Mouse (Mus musculus): ENCODE data around the gene Pdik1l. TPM values are rescaled to one million over a fixed set of nuclear protein-coding genes. Genes with fewer than 3 reads are reported as not detected.
A peak's percentile ranks its signal among the peaks of the same experiment; 100 is the strongest.
"Not testable (repeated sequence)": the region's sequence is repeated elsewhere in the genome, so short reads cannot be mapped to it uniquely, and the experiment has no call there.

Pdik1l gene
- polyA plus RNA-seq, 1 experiment from 2014 or later = 10.0 TPM

GRCm38 (mm10) chr4:134272731-134273416, 14.8 kb downstream of the Pdik1l start:
- Histone ChIP-seq H3K9ac (replicated peaks; ENCODE audit: low read depth) (no peak overlapping the region), H3K27me3 (replicated peaks; ENCODE audit: insufficient read depth, low read length) (no peaks in the 10 kb centered on the region), H3K27ac (ENCODE audit: low read length) (peak overlapping the region; percentile 38; the same call in 1 of the 2 replicates), H3K9me3 (ENCODE audit: low read length) (no peaks in the 10 kb centered on the region), H3K4me2 (replicated peaks; ENCODE audit: low read depth, low read length) (peak overlapping the region; percentile 40), H3K4me3 (ENCODE audit: low read depth, low read length) (peak overlapping the region; percentile 21; the same call in 1 of the 2 replicates), H3K4me1 (ENCODE audit: insufficient read depth, low read depth, low read length) (peaks cover 4% of the 10 kb centered on the region; the same call in 1 of the 2 replicates), H3K36me3 (ENCODE audit: insufficient read depth, low read length) (peaks cover 9% of the 10 kb centered on the region; the same call in 1 of the 2 replicates)
- ATAC-seq = peak; percentile 59
- peak; percentile 73 for DNase-seq (ENCODE audit: low spot score)
- TF ChIP-seq CTCF (IDR thresholded peaks at IDR 0.05) (no peak), EP300 (IDR thresholded peaks at IDR 0.05) (no peak)
- 11% methylated on average over 12 of the region's 13 CpGs for WGBS

GRCm38 (mm10) chr4:134271979-134272378, 15.7 kb downstream of the Pdik1l start:
- H3K27ac ChIP-seq (ENCODE audit: low read length) = no peak overlapping the region
- 80% methylated on average over 7 of the region's 7 CpGs for WGBS
- no peak overlapping the region for H3K4me3 ChIP-seq (ENCODE audit: low read depth, low read length)
- no peaks in the 10 kb centered on the region for H3K9me3 ChIP-seq (ENCODE audit: low read length)
- H3K27me3 ChIP-seq (replicated peaks; ENCODE audit: insufficient read depth, low read length) = no peaks in the 10 kb centered on the region
- no peak for ATAC-seq
- no peak overlapping the region for H3K4me2 ChIP-seq (replicated peaks; ENCODE audit: low read depth, low read length)
- no peak for TF ChIP-seq CTCF (IDR thresholded peaks at IDR 0.05)
- TF ChIP-seq EP300 (IDR thresholded peaks at IDR 0.05) = no peak
- peaks cover 5% of the 10 kb centered on the region; the same call in 1 of the 2 replicates for H3K36me3 ChIP-seq (ENCODE audit: insufficient read depth, low read length)
- no peak overlapping the region for H3K9ac ChIP-seq (replicated peaks; ENCODE audit: low read depth)
- DNase-seq (ENCODE audit: low spot score) = no peak
- H3K4me1 ChIP-seq (ENCODE audit: insufficient read depth, low read depth, low read length) = peaks cover 4% of the 10 kb centered on the region; the same call in 1 of the 2 replicates

GRCm38 (mm10) chr4:134269622-134270021, 18.1 kb downstream of the Pdik1l start:
- H3K27me3 ChIP-seq (replicated peaks; ENCODE audit: insufficient read depth, low read length); ATAC-seq; H3K4me3 ChIP-seq (ENCODE audit: low read depth, low read length); H3K4me1 ChIP-seq (ENCODE audit: insufficient read depth, low read depth, low read length); H3K36me3 ChIP-seq (ENCODE audit: insufficient read depth, low read length); H3K9me3 ChIP-seq (ENCODE audit: low read length); H3K27ac ChIP-seq (ENCODE audit: low read length); H3K9ac ChIP-seq (replicated peaks; ENCODE audit: low read depth); H3K4me2 ChIP-seq (replicated peaks; ENCODE audit: low read depth, low read length): not testable (repeated sequence)
- TF ChIP-seq CTCF (IDR thresholded peaks at IDR 0.05) = peak; percentile 62
- peak; percentile 5 for DNase-seq (ENCODE audit: low spot score)

- peak; percentile 29 for TF ChIP-seq CTCF (IDR thresholded peaks at IDR 0.05)
- no peak for TF ChIP-seq EP300 (IDR thresholded peaks at IDR 0.05)
- H3K4me3 ChIP-seq (ENCODE audit: low read depth, low read length) = no peak overlapping the region
- ATAC-seq (peak; percentile 35; the same call in 1 of the 2 replicates), DNase-seq (ENCODE audit: low spot score) (no peak)
- H3K9me3 ChIP-seq (ENCODE audit: low read length) = no peaks in the 10 kb centered on the region
- no peak overlapping the region for H3K9ac ChIP-seq (replicated peaks; ENCODE audit: low read depth)
- no peaks in the 10 kb centered on the region for H3K27me3 ChIP-seq (replicated peaks; ENCODE audit: insufficient read depth, low read length)
- no peaks in the 10 kb centered on the region for H3K36me3 ChIP-seq (ENCODE audit: insufficient read depth, low read length)
- 71% methylated on average over 19 of the region's 19 CpGs for WGBS
- H3K4me1 ChIP-seq (ENCODE audit: insufficient read depth, low read depth, low read length) = peaks cover 4% of the 10 kb centered on the region; the same call in 1 of the 2 replicates
- H3K4me2 ChIP-seq (replicated peaks; ENCODE audit: low read depth, low read length) = no peak overlapping the region
- H3K27ac ChIP-seq (ENCODE audit: low read length) = no peak overlapping the region
These were observed 19.5 kb downstream of the Pdik1l start for GRCm38 (mm10) chr4:134268102-134268655.

GRCm38 (mm10) chr4:134265860-134266585, 21.7 kb downstream of the Pdik1l start:
- peak; percentile 10; the same call in 1 of the 2 replicates for TF ChIP-seq CTCF (IDR thresholded peaks at IDR 0.05)
- TF ChIP-seq EP300 (IDR thresholded peaks at IDR 0.05) = peak; percentile 56; the same call in 1 of the 2 replicates
- Histone ChIP-seq H3K4me1 (ENCODE audit: insufficient read depth, low read depth, low read length) (no peaks in the 10 kb centered on the region), H3K9ac (replicated peaks; ENCODE audit: low read depth) (no peak overlapping the region), H3K36me3 (ENCODE audit: insufficient read depth, low read length) (no peaks in the 10 kb centered on the region), H3K4me2 (replicated peaks; ENCODE audit: low read depth, low read length) (no peak overlapping the region), H3K4me3 (ENCODE audit: low read depth, low read length) (no peak overlapping the region), H3K27me3 (replicated peaks; ENCODE audit: insufficient read depth, low read length) (no peaks in the 10 kb centered on the region), H3K27ac (ENCODE audit: low read length) (no peak overlapping the region), H3K9me3 (ENCODE audit: low read length) (no peaks in the 10 kb centered on the region)
- ATAC-seq (peak; percentile 52), DNase-seq (ENCODE audit: low spot score) (no peak)
- WGBS = 38% methylated on average over 9 of the region's 9 CpGs

GRCm38 (mm10) chr4:134263191-134263590, 24.5 kb downstream of the Pdik1l start:
- H3K27me3 ChIP-seq (replicated peaks; ENCODE audit: insufficient read depth, low read length) = no peaks in the 10 kb centered on the region
- ATAC-seq (peak; percentile 25; the same call in 1 of the 2 replicates), DNase-seq (ENCODE audit: low spot score) (peak; percentile 77)
- no peak overlapping the region for H3K4me3 ChIP-seq (ENCODE audit: low read depth, low read length)
- H3K4me1 ChIP-seq (ENCODE audit: insufficient read depth, low read depth, low read length) = no peaks in the 10 kb centered on the region; the same call in 1 of the 2 replicates
- no peak overlapping the region for H3K9ac ChIP-seq (replicated peaks; ENCODE audit: low read depth)
- no peak overlapping the region for H3K4me2 ChIP-seq (replicated peaks; ENCODE audit: low read depth, low read length)
- no peaks in the 10 kb centered on the region for H3K9me3 ChIP-seq (ENCODE audit: low read length)
- TF ChIP-seq CTCF (IDR thresholded peaks at IDR 0.05) = peak; percentile 88
- TF ChIP-seq EP300 (IDR thresholded peaks at IDR 0.05) = no peak
- WGBS = 29% methylated on average over 6 of the region's 6 CpGs
- H3K27ac ChIP-seq (ENCODE audit: low read length) = no peak overlapping the region
- no peaks in the 10 kb centered on the region for H3K36me3 ChIP-seq (ENCODE audit: insufficient read depth, low read length)
